In the genomic region with DNA sequence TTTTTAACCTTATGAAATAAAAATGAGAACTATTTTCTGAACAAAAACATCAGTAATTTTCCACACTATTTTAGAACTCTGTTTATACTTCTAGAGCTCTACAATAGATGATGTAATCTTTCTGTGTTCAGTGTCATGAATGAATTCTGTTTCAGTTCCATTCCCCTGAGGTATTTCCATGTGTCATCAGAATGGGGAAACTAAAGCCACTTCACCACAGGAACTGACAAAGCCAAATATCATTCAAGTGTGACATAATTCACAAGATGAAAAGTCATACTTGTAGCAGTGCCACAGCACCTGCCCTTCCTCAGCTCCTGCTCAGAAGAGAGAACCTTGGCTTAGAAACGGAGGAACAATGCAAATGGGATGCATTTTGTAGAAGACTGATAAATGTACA, we compare ENCODE assay signal across 18 mouse cellular contexts.
DNase-seq lines count a peak whose midpoint lies in the region; ATAC-seq and TF ChIP-seq lines count a peak whose summit lies in the region.
"Had no signal": no experiment of that assay in that cellular context is flagged by ENCODE, and none has a peak within 500 bp of the region (broad histone marks: within the 10 kb centered on the region; RNA-seq: fewer than 3 reads in every experiment).

No protein-coding gene starts in this region.

- peak; percentile 83 for TF ChIP-seq EP300 in CH12.LX (IDR thresholded peaks at IDR 0.05; ENCODE audit: low read length)

- no peaks in the 10 kb centered on the region for H3K9me3 ChIP-seq in embryonic facial prominence, embryonic 14.5 days (ENCODE audit: control insufficient read depth, low read length)
- no peaks in the 10 kb centered on the region for H3K9me3 ChIP-seq in embryonic facial prominence, embryonic 10.5 days
- H3K9me3 ChIP-seq in CH12.LX (replicated peaks; ENCODE audit: low read length): no peaks in the 10 kb centered on the region
- H3K9me3 ChIP-seq: forebrain, embryonic 15.5 days; heart, embryonic 15.5 days had no signal

- dilution Hi-C loops in CH12.LX (cut with MboI; ENCODE audit: extremely low pct_ligation_motif_present, extremely low pct_unique_long_range_greater_than_20kb, low sequenced_read_pairs): no loop called here

- WGBS in embryonic facial prominence, embryonic 14.5 days: 76% methylated on average over 1 of the region's 1 CpGs
- WGBS in embryonic facial prominence, embryonic 10.5 days: 90% methylated on average over 1 of the region's 1 CpGs

- in situ Hi-C loops in CH12.LX (cut with MboI; ENCODE audit: low pct_ligation_motif_present, low pct_unique_long_range_greater_than_20kb, low sequenced_read_pairs): no loop called here

- no peaks in the 10 kb centered on the region for H3K36me3 ChIP-seq in embryonic facial prominence, embryonic 14.5 days (ENCODE audit: control insufficient read depth, insufficient read depth, low read length)
- H3K36me3 ChIP-seq in embryonic facial prominence, embryonic 10.5 days (replicated peaks): no peaks in the 10 kb centered on the region
- no peaks in the 10 kb centered on the region for H3K36me3 ChIP-seq in CH12.LX (replicated peaks in 1 of 2; ENCODE audit: control insufficient read depth in 1 of 2, insufficient read depth in 1 of 2, low read length in 1 of 2)
- H3K36me3 ChIP-seq: forebrain, embryonic 15.5 days; heart, embryonic 15.5 days had no signal

- H3K4me2 ChIP-seq in embryonic facial prominence, embryonic 14.5 days (ENCODE audit: low read depth, low read length): no peak overlapping the region
- no peak overlapping the region for H3K4me2 ChIP-seq in CH12.LX (ENCODE audit: insufficient read depth, low read depth, poor library complexity, severe bottlenecking)
- H3K4me2 ChIP-seq: forebrain, embryonic 15.5 days; heart, embryonic 11.5 days; heart, embryonic 15.5 days; hindbrain, embryonic 14.5 days had no signal

- no peak for TF ChIP-seq POLR2A in CH12.LX (IDR thresholded peaks at IDR 0.05; ENCODE audit: low read depth, low read length)
- no peak for TF ChIP-seq POLR2A in brain, embryonic 14.5 days (IDR thresholded peaks at IDR 0.05; ENCODE audit: borderline replicate concordance, extremely low read depth, insufficient read depth, insufficient read length, poor library complexity, severe bottlenecking)

- ATAC-seq in embryonic facial prominence, embryonic 14.5 days (ENCODE audit: low read depth): no peak
- no peak for ATAC-seq in megakaryocyte progenitor cell, adult 5-6 weeks (replicated peaks; ENCODE audit: poor library complexity)
- ATAC-seq: forebrain, embryonic 15.5 days; intestine, embryonic 16.5 days had no signal

- no peak for TF ChIP-seq RAD21 in CH12.LX (IDR thresholded peaks at IDR 0.05; ENCODE audit: low read depth, low read length)

- no peak for TF ChIP-seq CTCF in CH12.LX (conservative IDR thresholded peaks at IDR 0.05 in 1 of 2, IDR thresholded peaks at IDR 0.05 in 1 of 2; ENCODE audit: low read depth in 2 of 2, low read length in 2 of 2)
- no peak for TF ChIP-seq CTCF in brain, embryonic 14.5 days (IDR thresholded peaks at IDR 0.05; ENCODE audit: borderline replicate concordance, extremely low read depth, insufficient read depth, insufficient read length)

- H3K27ac ChIP-seq in embryonic facial prominence, embryonic 14.5 days (replicated peaks; ENCODE audit: low read depth, low read length): no peak overlapping the region
- no peak overlapping the region for H3K27ac ChIP-seq in embryonic facial prominence, embryonic 10.5 days (replicated peaks)
- no peak overlapping the region for H3K27ac ChIP-seq in CH12.LX (ENCODE audit: insufficient read depth, low read depth)
- H3K27ac ChIP-seq: forebrain, embryonic 15.5 days; heart, adult 2 months; heart, embryonic 15.5 days; hindbrain, embryonic 14.5 days had no signal

- no peaks in the 10 kb centered on the region for H3K27me3 ChIP-seq in embryonic facial prominence, embryonic 14.5 days (replicated peaks; ENCODE audit: control insufficient read depth, insufficient read depth, low read length)
- H3K27me3 ChIP-seq in embryonic facial prominence, embryonic 10.5 days (replicated peaks; ENCODE audit: low read depth, poor library complexity, severe bottlenecking): no peaks in the 10 kb centered on the region
- no peaks in the 10 kb centered on the region for H3K27me3 ChIP-seq in CH12.LX (replicated peaks)
- H3K27me3 ChIP-seq: forebrain, embryonic 15.5 days; heart, embryonic 15.5 days had no signal

- DNase-seq in embryonic facial prominence, embryonic 14.5 days (ENCODE audit: low spot score): peak; percentile 1
- no peak for DNase-seq in embryonic facial prominence, embryonic 10.5 days (ENCODE audit: low spot score)
- DNase-seq in 3T3-L1 (ENCODE audit: low read depth, low spot score): peak; percentile 1
- peak; percentile 89 for DNase-seq in CH12.LX (ENCODE audit: extremely low read depth)
- DNase-seq in brain, embryonic 14.5 days (ENCODE audit: low read depth): peak; percentile 1
- DNase-seq in thymus, postnatal 4 days: no peak
- DNase-seq: adrenal gland, postnatal 10 days; cerebellum, adult 11-12 months; cerebellum, adult 9-10 months; gastrocnemius, postnatal 14 days; heart, adult 2 months; heart, postnatal 14 days had no signal

- no peak overlapping the region for H3K9ac ChIP-seq in embryonic facial prominence, embryonic 14.5 days (ENCODE audit: low read depth, low read length)
- no peak overlapping the region for H3K9ac ChIP-seq in CH12.LX (ENCODE audit: insufficient read depth, low read depth)
- H3K9ac ChIP-seq: forebrain, embryonic 15.5 days; heart, embryonic 15.5 days; hindbrain, embryonic 14.5 days had no signal

- no peaks in the 10 kb centered on the region for H3K79me2 ChIP-seq in CH12.LX (replicated peaks; ENCODE audit: control insufficient read depth, extremely low read depth, insufficient read depth, poor library complexity, severe bottlenecking)

- H3K4me3 ChIP-seq in embryonic facial prominence, embryonic 14.5 days (ENCODE audit: low read depth, low read length): no peak overlapping the region
- no peak overlapping the region for H3K4me3 ChIP-seq in embryonic facial prominence, embryonic 10.5 days
- H3K4me3 ChIP-seq in CH12.LX (replicated peaks in 1 of 3; ENCODE audit: low read depth in 2 of 3, low read length in 2 of 3, poor library complexity in 1 of 3): no peak overlapping the region
- H3K4me3 ChIP-seq: forebrain, embryonic 15.5 days; heart, adult 2 months; heart, embryonic 15.5 days had no signal

- no peaks in the 10 kb centered on the region for H3K4me1 ChIP-seq in embryonic facial prominence, embryonic 14.5 days (ENCODE audit: control insufficient read depth, insufficient read depth, low read length)
- no peaks in the 10 kb centered on the region for H3K4me1 ChIP-seq in embryonic facial prominence, embryonic 10.5 days
- H3K4me1 ChIP-seq in CH12.LX (ENCODE audit: control insufficient read depth in 1 of 2, insufficient read depth in 2 of 2): peaks cover 0 to 8% of the 10 kb centered on the region in 2 experiments; a peak in 1 of 4 replicates
- H3K4me1 ChIP-seq: forebrain, embryonic 15.5 days; heart, embryonic 15.5 days had no signal

TF ChIP-seq in CH12.LX, 34 proteins besides CTCF, POLR2A, EP300 and RAD21:
- peak; percentile 62 for TF ChIP-seq JUND (conservative IDR thresholded peaks at IDR 0.05; ENCODE audit: low read depth, low read length)
- TF ChIP-seq MEF2A (IDR thresholded peaks at IDR 0.05; ENCODE audit: borderline replicate concordance, low read depth, low read length): peak; percentile 34; the same call in 1 of the 2 replicates
- no peak for TF ChIP-seq ELF1 (IDR thresholded peaks at IDR 0.05; ENCODE audit: low read depth, low read length)
- peak; percentile 53; the same call in 1 of the 2 replicates for TF ChIP-seq MYC (IDR thresholded peaks at IDR 0.05; ENCODE audit: low read depth, low read length)
- TF ChIP-seq JUN (IDR thresholded peaks at IDR 0.05; ENCODE audit: insufficient read depth, low read depth, low read length): peak; percentile 16; the same call in 1 of the 2 replicates
- TF ChIP-seq ETS1 (conservative IDR thresholded peaks at IDR 0.05; ENCODE audit: low read depth, low read length): peak; percentile 93
- 0 out of 2 replicates have a peak, but pooled peaks have one; percentile 47 for TF ChIP-seq MAFK (IDR thresholded peaks at IDR 0.05; ENCODE audit: insufficient replicate concordance, low read length)
- TF ChIP-seq TCF12 (IDR thresholded peaks at IDR 0.05; ENCODE audit: low read depth, low read length): peak; percentile 24; the same call in 1 of the 2 replicates
- peak; percentile 50; the same call in 1 of the 2 replicates for TF ChIP-seq IRF4 (IDR thresholded peaks at IDR 0.05; ENCODE audit: low read depth, low read length)
- TF ChIP-seq CHD1 (IDR thresholded peaks at IDR 0.05; ENCODE audit: low read depth, low read length): no peak
- TF ChIP-seq BHLHE40 (IDR thresholded peaks at IDR 0.05; ENCODE audit: low read depth, low read length): peak; percentile 58
TF ChIP-seq in CH12.LX: peak in this region for 9.

Comparison
In these comparisons a context has a peak if more than half of its experiments do, and no peak if none do; other contexts are left out.
1. DNase-seq: peak in embryonic facial prominence, embryonic 14.5 days (single experiment), 3T3-L1 (single experiment), CH12.LX (single experiment) and brain, embryonic 14.5 days (single experiment); none in embryonic facial prominence, embryonic 10.5 days (single experiment) and thymus, postnatal 4 days (single experiment).